ENCODE assay signal across 8 mouse cellular contexts in genomic region chr12:91849045-91849467, GRCm38 (mm10). TPM values are rescaled to one million over a fixed set of nuclear protein-coding genes. Genes with fewer than 3 reads are reported as not detected.
DNase-seq lines count a peak whose midpoint lies in the region; ATAC-seq and TF ChIP-seq lines count a peak whose summit lies in the region.

Gene Sel1l (minus strand): TSS chr12:91849157.

- peaks cover 24% of the 10 kb centered on the region for H3K36me3 ChIP-seq in megakaryocyte, embryonic 14.5 days (replicated peaks; ENCODE audit: low read length)

- TF ChIP-seq POLR2A in cortical plate, adult 2 months (IDR thresholded peaks at IDR 0.05; ENCODE audit: extremely low read depth, insufficient read depth, low read length), result peak; percentile 87; the same call in 1 of the 2 replicates

- peaks cover 6% of the 10 kb centered on the region for H3K27me3 ChIP-seq in megakaryocyte, embryonic 14.5 days (replicated peaks)

- ATAC-seq in activated CD4-positive, CD25-positive, alpha-beta regulatory T cell, adult 4 months, result peak; percentile 99

- peak within 1 kb of the TSS; percentile 81 for H3K4me3 ChIP-seq in cortical plate, adult 2 months (ENCODE audit: insufficient read depth, low read length)
- H3K4me3 ChIP-seq in megakaryocyte, embryonic 14.5 days (replicated peaks), result peak within 1 kb of the TSS; percentile 100

- H3K4me1 ChIP-seq in cortical plate, adult 2 months (ENCODE audit: control insufficient read depth, insufficient read depth, low read length), result peaks cover 2% of the 10 kb centered on the region
- H3K4me1 ChIP-seq in megakaryocyte, embryonic 14.5 days, result peaks cover 29% of the 10 kb centered on the region

- no peaks in the 10 kb centered on the region for H3K9me3 ChIP-seq in megakaryocyte, embryonic 14.5 days

- no peak within 1 kb of the TSS; the same call in 1 of the 2 replicates for H3K27ac ChIP-seq in cortical plate, adult 2 months (ENCODE audit: insufficient read depth, low read length)

- peak; percentile 99 for DNase-seq in gastrocnemius, adult 8-10 months (ENCODE audit: low spot score in 2 of 2)
- DNase-seq in hindlimb bud, embryonic 11.5 days (ENCODE audit: extremely low spot score, low read depth, low spot score), result peak; percentile 96
- DNase-seq in left cerebral cortex, adult 8-10 months (ENCODE audit: low spot score in 2 of 2), result peak; percentile 91 to 99
- DNase-seq in right cerebral cortex, postnatal 10 days (ENCODE audit: low spot score in 2 of 2), result peak; percentile 99 to 100
- DNase-seq in urinary bladder, postnatal 25 days (ENCODE audit: low spot score), result peak; percentile 92

- TF ChIP-seq CTCF in cortical plate, adult 2 months (IDR thresholded peaks at IDR 0.05; ENCODE audit: extremely low read depth, insufficient read depth, low read length), result no peak

RNA-seq across cellular contexts. Expression of gene Sel1l, which starts in this region (rescaled TPM):
- polyA plus RNA-seq in activated CD4-positive, CD25-positive, alpha-beta regulatory T cell, adult 4 months (2017; shearing (Covaris generic)), result 10 to 100 TPM; 53.1 to 54.0 TPM
- polyA plus RNA-seq in cortical plate, adult 2 months (2012; rRNA removed), result 98.9 and 107 TPM in 2 replicates
- 10 to 100 TPM; 41.4 to 45.8 (median 42.8) TPM for total RNA-seq in gastrocnemius, adult 8-10 months (2022)
- total RNA-seq in left cerebral cortex, adult 8-10 months (2022), result 100 to 1,000 TPM; 129 to 154 (median 146) TPM
- 10.4 and 14.2 TPM in 2 replicates for polyA plus RNA-seq in megakaryocyte, embryonic 14.5 days (2012; ENCODE audit: insufficient read depth, low replicate concordance)
